Mouse (Mus musculus) Muller cell, postnatal 12 days (primary cell): ENCODE results near the gene Akt2.
"Not testable (repeated sequence)": the region's sequence is repeated elsewhere in the genome, so short reads cannot be mapped to it uniquely, and the experiment has no call there.

ENCODE experiments used
- DNase-seq: peaks from one replicate; pipeline ENCODE4 v3.0.0-alpha.2; 2015; ENCODE audit errors: inconsistent ontology term

Gene Akt2

DNA sequence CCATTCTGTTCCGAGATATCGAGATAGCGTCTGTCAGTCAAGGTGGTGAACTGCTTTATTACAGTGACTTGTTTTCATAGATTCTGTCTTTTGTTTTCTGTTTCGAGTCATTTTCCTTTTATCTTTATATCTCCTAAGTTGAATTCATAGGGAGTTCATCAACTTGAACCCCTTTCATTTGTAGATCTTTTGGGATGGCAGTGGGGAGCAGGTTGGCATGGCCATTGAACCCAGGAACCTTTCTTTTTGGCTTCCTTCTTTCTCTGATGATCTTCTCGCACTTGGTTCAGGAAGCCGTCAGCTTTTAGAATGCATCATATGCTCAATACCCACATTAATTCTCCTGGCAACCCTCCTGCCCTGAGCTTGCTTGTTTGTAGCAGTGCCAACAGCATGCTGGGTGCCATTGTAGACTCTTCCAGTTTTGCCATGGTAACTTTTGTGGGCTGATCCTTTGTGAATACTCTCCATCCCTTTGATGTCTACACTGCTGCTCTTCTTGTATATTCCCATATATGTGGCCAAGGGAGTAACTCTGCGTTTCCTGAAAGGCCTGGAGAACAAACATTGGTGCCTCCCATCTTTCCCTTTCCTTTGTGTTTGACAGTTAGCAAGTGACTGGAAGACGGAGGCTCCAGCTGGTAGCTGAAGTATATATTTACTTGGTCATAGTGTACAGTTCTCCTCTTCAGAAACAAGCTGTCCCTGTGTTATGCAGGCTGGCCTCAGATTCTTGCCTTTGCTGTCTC lies 22.6 kb downstream of the Akt2 start:
- peak; percentile 90 for DNase-seq

DNA sequence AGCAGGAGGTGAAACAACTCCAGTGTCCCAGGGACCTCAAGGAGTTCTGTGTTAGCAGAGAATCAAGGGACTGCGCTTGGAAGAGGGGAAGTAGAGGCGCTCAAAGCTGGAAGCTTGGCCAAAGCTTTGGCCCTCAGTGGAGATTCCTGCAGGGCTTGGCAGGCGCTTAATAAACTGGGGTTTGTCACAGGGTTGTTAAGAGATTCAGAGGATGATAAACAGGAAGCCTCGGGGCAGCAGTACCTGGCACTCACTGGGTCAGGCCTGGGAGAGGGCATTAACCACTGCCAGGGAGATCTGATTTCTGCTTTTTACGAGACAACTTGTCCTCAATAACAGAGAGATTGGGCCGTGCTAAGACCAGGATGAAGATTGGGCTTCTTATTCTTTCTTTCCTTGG lies 29.7 kb downstream of the Akt2 start:
- no peak for DNase-seq

DNA sequence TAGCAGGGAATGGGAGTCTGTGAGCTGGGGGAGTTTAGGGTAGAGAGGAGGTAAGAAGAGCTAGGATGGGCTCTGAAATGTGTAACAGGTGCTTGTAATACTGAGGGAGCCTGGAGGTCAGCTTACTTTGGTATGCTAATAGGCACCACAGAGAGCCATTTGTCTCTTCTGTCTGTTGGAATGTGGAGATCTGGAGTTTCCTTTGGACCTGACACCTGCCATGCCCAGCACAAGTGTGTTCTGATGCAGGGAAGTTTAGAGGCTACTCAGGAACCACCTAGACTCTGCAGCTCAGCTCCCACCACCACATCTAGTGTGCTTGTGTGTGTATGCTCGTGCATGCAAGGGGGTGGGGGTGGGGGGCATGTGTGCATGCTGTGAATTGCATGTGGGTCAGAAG lies 30.9 kb downstream of the Akt2 start:
- no peak for DNase-seq

DNA sequence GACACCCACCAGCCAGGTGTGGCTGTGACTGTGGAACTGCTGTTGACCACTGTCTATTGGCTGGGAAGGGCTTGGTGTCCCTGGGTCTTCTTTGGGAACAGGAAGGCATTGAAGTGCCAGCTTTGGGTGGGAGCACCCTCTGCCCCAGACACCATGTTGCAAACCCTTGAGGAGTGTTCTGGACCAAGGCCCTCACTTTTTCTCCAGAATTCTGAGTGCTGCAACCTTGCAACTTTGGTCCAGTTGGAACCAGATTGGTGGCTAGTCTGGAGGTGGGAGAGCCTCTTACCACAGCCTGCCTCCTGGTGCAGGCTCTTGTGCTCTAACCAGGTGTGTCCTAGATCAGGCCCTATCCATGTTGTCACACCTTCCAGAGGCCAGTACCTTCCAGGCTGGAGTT lies 33.6 kb downstream of the Akt2 start:
- no peak for DNase-seq

DNA sequence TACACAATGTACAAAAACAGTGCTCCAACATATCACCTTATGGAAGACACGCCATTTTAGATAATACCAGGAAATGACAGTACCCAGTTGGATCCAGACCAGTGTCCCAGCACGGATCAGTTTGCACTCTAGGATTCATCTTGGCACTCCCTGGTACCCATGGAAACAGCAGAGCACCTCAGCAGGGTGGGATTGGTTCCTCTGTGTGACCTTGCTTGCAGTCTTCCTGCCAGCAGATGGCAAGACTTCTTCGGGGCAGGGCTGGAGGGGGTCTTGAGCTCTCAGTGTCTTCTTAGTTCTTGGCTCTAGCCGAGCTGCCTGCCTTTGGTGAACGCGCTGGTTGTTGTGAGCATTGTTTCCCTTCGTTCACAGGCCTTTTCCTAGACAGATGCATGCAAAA lies 36.4 kb downstream of the Akt2 start:
- DNase-seq, result no peak

DNA sequence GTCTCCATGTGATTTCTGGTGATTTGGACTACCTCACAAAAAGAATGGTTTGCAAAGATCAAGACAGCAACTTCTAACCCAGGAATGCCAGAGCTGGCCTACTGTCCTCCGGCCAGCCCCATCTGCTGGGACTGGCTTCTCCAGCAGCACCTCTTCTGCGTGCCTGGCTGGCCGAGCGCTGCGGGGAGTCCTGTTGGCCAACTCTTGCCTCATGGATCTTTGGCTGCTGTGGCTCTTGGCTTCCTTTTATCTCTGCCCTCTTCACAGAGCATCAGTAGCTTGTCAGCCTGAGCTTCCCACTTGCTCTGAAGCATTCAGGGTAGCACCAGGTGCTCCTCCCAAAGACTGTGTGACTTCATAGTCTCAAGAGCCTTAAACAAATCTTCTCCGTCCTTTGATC lies 36.8 kb downstream of the Akt2 start:
- no peak for DNase-seq

DNA sequence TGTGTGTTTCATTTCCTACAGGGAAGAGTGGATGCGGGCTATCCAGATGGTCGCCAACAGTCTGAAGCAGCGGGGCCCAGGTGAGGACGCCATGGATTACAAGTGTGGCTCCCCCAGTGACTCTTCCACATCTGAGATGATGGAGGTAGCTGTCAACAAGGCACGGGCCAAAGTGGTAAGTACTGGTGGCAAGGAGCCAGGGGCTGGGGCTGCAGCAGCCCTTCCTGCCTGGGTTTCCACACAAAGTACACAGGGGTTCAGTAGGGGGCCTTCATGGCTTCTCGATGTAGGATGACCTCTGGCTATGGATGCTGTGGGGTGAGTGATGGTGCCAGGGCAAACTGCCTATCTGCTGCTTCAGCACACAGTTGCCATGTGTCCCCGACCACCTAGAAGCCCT lies 37.5 kb downstream of the Akt2 start:
- DNase-seq, result not testable (repeated sequence)

DNA sequence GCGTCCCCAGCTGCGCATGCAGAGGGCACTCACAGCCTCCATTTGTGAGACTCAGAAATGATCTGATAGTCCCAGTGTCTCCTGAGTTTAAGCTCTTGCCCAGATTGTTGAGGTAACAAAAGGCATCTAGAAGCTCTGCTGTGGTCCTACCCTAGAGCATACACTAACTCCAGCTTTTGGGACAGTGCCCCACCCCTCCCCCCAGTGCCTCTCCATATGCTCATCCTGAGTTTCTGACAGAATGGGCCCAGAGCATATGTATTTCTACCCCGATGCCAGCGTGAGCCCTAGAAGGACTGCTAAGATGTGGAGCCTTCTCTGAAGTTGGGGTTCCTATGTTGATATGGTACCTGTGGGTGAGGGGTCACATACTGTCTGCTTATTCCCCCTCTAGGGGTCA lies 40.1 kb downstream of the Akt2 start:
- DNase-seq, result no peak

DNA sequence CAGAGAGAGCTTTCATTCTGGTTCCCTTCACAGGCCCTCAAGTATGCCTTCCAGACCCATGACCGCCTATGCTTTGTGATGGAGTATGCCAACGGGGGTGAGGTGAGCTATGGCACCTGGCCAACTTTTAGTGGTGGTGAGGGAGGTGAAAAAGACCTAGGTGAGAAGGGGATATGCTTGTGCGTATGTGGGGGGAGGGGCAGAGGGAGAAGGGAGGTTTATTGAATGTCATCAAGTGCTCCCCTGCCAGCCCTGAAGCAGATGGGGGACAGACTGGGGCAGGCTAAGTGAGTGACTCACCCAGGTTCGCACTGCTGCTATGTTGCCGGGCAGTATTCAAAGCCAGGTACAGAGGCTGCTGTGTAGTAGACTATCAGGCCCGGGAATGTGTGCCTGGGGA lies 41.8 kb downstream of the Akt2 start:
- no peak for DNase-seq

DNA sequence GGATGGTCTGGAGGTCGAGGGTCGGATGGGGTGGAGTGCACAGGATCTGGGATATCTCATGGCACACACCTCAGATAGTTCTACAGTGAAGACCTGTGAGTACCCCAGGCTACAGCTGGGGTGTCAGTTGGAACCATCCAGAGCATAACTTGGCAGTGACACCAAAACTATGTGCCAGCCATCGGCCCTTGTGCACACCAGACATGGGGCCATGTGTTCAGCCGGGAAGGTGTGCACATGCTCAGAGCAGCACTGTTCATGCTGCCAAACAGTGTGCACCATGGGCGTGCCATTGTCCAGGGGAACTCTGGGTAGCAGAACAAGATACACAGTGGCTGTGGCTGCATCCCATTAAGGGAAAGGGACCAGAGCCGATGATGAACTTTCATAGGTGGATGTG lies 43.3 kb downstream of the Akt2 start:
- no peak for DNase-seq

DNA sequence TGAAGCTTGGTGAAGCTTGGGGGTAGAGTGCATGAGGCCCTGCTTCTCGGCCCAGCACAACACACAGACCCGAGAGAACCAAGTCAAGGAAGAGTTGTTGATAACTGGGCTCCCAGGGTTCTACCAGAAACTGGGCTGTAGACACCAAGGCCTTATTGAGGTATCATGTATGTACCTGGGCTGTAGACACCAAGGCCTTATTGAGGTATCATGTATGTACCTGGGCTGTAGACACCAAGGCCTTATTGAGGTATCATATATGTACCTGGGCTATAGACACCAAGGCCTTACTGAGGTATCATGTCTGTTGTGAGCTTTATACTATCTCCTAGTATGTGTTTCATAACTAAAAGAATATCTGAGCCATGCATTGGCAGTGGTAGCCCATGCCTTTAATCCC lies 43.7 kb downstream of the Akt2 start:
- not testable (repeated sequence) for DNase-seq

DNA sequence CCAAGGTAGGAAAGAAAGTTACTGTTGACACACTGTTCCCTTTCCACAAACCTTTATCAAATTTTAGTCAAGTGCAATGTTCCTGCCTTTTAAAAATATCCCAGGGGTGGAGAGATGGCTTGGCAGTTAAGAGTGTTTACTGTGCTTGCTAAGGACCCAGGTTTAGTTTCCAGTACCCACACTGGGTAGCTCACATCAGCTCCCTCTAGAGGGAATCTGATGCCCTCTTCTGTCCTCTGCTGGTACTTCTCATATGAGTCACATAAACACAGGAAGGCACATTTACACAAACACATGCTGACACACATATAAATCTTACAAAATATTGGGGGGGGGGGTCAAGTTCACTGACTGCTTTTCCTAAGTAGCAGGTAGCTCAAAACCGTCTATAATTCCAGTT lies 53.1 kb downstream of the Akt2 start:
- no peak for DNase-seq

DNA sequence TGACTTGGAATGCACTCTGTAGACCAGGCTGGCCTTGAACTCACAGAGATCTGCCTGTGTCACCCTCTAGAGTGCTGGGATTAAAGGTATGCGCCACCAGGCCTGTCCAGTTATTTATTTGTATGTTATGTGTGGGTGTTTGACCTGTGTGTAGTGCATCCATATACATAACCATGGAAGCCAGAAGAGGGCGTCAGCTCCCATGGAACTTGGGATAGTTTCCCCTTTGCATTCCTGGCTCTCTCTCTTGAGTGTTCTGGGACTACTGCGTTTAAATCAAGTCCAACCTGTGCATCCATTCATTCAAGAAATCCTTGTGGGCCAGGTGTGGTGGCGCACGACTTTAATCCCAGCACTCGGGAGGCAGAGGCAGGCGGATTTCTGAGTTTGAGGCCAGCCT lies 55.2 kb downstream of the Akt2 start:
- no peak for DNase-seq

DNA sequence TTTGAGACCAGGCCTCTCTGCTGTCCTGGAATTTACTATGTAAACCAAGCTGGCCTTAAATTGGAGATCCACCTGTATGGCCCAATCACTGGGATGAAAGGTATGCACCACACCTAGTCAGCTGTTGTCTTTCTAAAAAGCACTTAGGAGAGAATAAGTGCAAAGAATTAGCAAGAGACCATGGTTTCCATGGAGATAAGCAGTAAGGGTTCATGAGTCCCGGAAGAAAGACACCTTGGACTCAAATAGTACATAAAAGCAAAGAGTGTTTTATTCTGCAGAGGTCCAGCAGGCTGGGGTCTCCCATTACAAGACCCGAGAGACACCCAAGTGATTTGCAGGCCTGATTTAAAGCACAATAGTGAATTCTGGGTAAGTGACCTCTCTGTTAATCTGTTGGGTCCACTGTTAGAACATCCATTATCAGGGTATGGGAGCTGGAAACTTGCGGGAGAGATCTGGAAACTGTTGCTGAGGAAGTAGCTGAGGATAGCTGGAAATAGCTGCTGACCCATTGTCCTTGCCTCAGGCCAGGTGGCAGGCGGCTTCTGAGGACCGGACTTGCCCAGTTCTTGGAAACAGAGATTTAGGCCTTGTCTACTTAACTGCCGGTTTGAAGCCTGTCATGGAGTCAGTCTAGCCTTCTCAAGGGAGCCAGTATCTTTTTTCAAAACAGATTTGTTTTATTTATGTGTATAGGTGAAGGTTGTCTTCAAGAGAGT lies 56.1 kb downstream of the Akt2 start:
- DNase-seq, result no peak

DNA sequence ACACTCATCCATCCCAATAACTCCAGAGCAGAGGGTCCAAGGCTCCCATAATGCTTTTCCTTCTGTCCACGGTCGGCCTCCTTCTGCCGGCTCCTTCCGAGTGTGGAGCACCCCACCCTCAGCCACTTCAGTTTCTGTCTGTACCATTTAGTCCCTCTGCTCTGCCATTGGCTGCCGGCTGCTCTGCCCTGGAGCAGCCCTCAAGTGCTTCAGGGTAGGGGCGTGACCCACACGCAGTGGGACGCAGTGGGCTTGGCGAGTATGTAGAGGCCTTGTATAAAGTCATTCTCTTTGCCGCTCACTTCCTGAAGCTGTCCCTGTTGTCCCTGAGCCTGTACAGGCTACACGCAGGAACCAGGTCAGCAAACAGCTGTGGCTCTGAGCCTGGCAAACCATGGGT lies 58.4 kb downstream of the Akt2 start:
- DNase-seq, result no peak

DNA sequence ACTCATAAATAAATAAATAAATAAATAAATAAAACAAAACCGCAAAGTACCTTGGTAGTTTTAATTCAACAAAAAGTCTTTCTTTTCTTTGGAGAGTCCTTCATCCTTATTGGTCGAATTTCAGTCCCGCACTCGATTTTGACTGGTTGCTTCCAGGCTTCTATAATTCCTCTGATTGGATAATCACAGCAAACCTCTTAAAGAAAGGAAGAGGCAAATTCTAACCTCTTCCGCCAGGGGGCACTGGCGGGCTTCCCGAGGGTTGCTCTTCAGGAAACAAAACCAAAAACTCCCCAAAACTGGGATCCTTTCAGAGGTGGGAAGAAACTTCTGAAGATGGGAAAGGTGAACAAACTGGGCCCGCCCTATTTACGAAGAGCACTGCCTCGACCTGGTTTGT lies 59.6 kb downstream of the Akt2 start:
- peak; percentile 90 for DNase-seq

DNA sequence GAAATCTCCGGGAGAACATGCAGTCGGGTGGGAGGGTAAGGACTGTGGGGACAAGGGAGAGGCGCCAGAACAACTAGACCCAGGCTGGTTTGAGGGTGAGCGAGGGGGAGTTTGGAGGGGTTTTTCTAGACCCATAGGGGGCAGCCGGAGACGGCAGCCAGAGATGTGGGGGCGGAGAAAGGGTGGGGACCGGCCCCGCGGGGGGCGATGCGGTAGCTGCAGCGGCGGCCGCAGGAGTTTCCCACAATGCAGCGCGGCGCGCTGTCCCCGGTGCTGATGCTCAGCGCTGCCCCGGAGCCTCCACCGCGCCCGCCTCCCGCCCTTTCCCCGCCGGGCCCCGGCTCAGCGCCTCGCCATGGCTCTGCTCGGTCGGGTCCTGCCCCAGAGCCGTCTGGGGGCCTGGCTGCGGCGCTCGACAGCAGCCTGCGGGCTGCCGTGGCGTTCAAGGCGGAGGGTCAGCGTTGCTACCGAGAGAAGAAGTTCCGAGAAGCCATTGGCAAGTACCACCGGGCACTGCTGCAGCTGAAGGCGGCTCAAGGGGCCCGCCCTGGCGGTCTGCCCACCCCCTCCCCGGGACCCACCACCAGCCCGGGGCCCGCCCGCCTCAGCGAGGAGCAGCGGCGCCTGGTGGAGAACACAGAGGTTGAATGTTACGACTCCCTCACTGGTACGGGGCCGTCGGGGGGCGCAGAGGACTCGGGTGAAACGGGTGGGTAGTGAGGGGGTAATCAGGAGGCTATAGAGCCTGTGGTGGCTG lies 62.5 kb downstream of the Akt2 start, which contains the start of gene Ttc9b:
TSS of gene Ttc9b (plus strand) at position 235 of the 757 bp plus-strand sequence.
- DNase-seq, result peak; percentile 70

DNA sequence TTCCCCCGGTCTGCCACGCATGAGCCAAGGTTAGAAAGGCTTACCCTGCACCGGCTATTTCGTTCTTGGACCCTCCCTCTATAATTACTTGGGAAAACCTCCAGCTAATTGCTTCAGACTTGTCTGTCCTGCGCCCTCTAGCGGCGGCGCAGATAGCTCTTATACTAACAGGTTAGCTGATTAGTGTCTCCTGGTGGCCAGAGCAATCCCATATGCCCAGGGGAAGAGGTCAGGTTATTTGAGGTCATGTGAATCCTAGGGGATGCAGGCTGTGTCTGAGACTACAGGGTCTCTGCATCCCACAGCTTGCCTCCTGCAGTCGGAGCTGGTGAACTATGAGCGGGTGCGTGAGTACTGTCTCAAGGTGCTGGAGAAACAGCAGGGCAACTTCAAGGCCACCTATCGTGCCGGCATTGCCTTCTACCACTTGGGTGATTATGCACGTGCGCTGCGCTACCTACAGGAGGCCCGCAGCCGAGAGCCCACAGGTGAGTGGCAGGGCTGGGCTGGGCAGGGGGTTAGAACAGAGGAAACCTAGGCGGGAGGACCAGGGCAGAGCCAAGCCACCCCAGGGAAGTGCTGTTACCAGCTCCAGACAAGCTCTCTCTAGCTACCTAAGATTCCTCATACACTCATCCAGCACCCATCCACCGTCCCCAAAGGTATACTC lies 63.4 kb downstream of the Akt2 start:
- no peak for DNase-seq

DNA sequence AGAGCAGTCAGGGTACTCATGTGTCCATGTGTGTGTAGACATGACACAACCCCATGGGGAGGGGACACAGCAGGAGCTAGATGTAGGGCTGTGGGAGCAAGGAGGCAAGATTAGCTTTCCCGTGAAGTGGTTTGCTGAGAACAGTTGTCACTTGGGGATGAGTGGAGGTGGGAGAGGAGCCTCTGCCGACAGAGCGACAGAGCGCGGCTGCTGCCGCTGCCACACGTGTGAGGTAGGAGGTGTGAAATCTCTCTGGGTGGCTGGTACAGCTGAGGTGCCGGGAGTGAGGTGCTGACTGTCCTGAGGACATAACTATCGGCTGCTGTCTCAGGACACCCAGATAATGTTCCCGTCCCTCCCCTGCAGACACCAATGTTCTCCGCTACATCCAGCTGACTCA lies 64.2 kb downstream of the Akt2 start:
- DNase-seq, result no peak

DNA sequence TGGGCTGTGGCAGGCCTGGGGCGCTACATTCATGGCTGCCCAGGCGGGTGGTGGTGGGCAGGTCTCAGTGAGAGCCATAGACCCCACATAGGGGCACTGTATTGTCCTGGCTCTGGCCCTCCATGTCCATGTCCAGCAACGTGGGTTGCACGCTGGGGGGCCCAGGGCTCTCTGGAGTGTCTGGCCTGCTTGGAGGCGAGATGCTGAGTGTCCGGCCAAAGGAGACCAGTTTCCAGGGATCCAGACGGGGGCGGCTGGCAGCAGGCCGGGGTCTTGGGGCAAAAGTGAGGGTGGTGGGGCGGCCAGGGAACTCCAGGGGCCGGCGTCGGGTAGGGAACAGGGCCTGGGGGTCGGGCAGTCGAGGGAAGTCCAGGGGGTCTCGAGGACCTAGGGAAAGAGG lies 65.2 kb downstream of the Akt2 start:
- no peak for DNase-seq

DNA sequence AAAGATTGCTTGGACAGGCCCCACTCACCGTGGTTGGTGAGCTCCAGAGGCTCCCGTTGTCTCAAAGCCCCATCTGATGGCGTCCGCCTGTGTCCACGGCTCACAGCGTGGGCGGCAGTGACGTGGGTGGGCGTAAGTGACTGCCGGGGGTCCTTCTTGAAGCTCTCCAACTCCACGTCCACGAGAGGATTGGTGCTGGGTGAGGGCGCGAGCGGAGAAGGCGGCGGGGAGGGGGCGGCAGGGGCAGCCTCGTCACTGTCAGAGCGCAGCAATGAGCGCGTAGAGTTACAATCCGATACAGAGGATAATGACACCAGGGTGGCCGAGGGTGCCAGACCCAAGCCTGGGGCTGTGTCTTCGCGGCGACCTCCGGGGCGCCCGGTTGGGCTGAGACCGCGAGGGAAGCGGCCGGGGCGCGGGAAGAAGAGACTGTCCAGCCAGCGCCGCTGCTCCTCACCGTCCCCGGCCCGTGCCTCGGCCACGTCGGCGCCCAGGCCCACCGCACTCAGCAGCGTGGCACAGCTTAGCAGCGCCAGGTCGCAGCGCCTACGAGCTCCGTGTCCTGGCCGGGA lies 66.6 kb downstream of the Akt2 start:
- no peak for DNase-seq
